Mouse (Mus musculus): ENCODE results near the gene Gemin2. TPM values are rescaled to one million over a fixed set of nuclear protein-coding genes. Genes with fewer than 3 reads are reported as not detected.

Gene Gemin2
- total RNA-seq, 1 experiment, result 24.5 TPM

GRCm38 (mm10) chr12:59010482-59010881 is 2.7 kb upstream of the Gemin2 start:
- Histone ChIP-seq H3K36me3 (ENCODE audit: control insufficient read depth, insufficient read depth, low read length, poor library complexity, severe bottlenecking) (peaks cover 2% of the 10 kb centered on the region; the same call in 1 of the 2 replicates), H3K4me1 (ENCODE audit: control insufficient read depth in 2 of 2, insufficient read depth in 2 of 2, low read length in 2 of 2, poor library complexity in 1 of 2) (0 out of 4 replicates have a peak, but pooled peaks cover 0 to 3% of the 10 kb centered on the region in 2 experiments), H3K9me3 (ENCODE audit: control insufficient read depth, insufficient read depth, low read depth, low read length) (no peaks in the 10 kb centered on the region), H3K27ac (ENCODE audit: insufficient read depth, low read depth, low read length, poor library complexity, severe bottlenecking) (no peak overlapping the region), H3K9ac (ENCODE audit: insufficient read depth, low read depth, low read length, poor library complexity, severe bottlenecking) (no peak overlapping the region), H3K4me3 (ENCODE audit: insufficient read depth in 1 of 2, low read depth in 1 of 2, low read length in 2 of 2, poor library complexity in 1 of 2, severe bottlenecking in 1 of 2) (no peak overlapping the region)
- TF ChIP-seq CHD2 (IDR thresholded peaks at IDR 0.05; ENCODE audit: low read depth, low read length), result no peak
- no peak for TF ChIP-seq ZC3H11A (IDR thresholded peaks at IDR 0.05; ENCODE audit: borderline replicate concordance, low read depth, low read length)
- no peak for TF ChIP-seq HCFC1 (IDR thresholded peaks at IDR 0.05; ENCODE audit: borderline replicate concordance, insufficient read depth, low read length)
- no peak for TF ChIP-seq ZNF384 (IDR thresholded peaks at IDR 0.05; ENCODE audit: low read depth, low read length)
- TF ChIP-seq MAFK (IDR thresholded peaks at IDR 0.05; ENCODE audit: insufficient read depth, low read depth, low read length), result no peak
- DNase-seq (ENCODE audit: low read depth, low spot score), result no peak
- in situ Hi-C loops (cut with MboI; ENCODE audit: low sequenced_read_pairs in 2 of 2, unreplicated experiment in 2 of 2), result no loop called here

GRCm38 (mm10) chr12:59011275-59011843 is 1.8 kb upstream of the Gemin2 start:
- Histone ChIP-seq H3K4me1 (ENCODE audit: control insufficient read depth in 2 of 2, insufficient read depth in 2 of 2, low read length in 2 of 2, poor library complexity in 1 of 2) (0 out of 4 replicates have a peak, but pooled peaks cover 0 to 3% of the 10 kb centered on the region in 2 experiments), H3K36me3 (ENCODE audit: control insufficient read depth, insufficient read depth, low read length, poor library complexity, severe bottlenecking) (peaks cover 4% of the 10 kb centered on the region; the same call in 1 of the 2 replicates), H3K9me3 (ENCODE audit: control insufficient read depth, insufficient read depth, low read depth, low read length) (no peaks in the 10 kb centered on the region), H3K27ac (ENCODE audit: insufficient read depth, low read depth, low read length, poor library complexity, severe bottlenecking) (no peak overlapping the region), H3K4me3 (ENCODE audit: insufficient read depth in 1 of 2, low read depth in 1 of 2, low read length in 2 of 2, poor library complexity in 1 of 2, severe bottlenecking in 1 of 2) (peak overlapping the region; percentile 76 to 99), H3K9ac (ENCODE audit: insufficient read depth, low read depth, low read length, poor library complexity, severe bottlenecking) (peak overlapping the region; percentile 78)
- peak; percentile 17 for DNase-seq (ENCODE audit: low read depth, low spot score)
- no peak for TF ChIP-seq CHD2 (IDR thresholded peaks at IDR 0.05; ENCODE audit: low read depth, low read length)
- no peak for TF ChIP-seq HCFC1 (IDR thresholded peaks at IDR 0.05; ENCODE audit: borderline replicate concordance, insufficient read depth, low read length)
- no peak for TF ChIP-seq MAFK (IDR thresholded peaks at IDR 0.05; ENCODE audit: insufficient read depth, low read depth, low read length)
- TF ChIP-seq ZC3H11A (IDR thresholded peaks at IDR 0.05; ENCODE audit: borderline replicate concordance, low read depth, low read length), result no peak
- TF ChIP-seq ZNF384 (IDR thresholded peaks at IDR 0.05; ENCODE audit: low read depth, low read length), result no peak
- in situ Hi-C loops (cut with MboI; ENCODE audit: low sequenced_read_pairs in 2 of 2, unreplicated experiment in 2 of 2), result no loop called here

- Histone ChIP-seq H3K36me3 (ENCODE audit: control insufficient read depth, insufficient read depth, low read length, poor library complexity, severe bottlenecking) (peaks cover 3% of the 10 kb centered on the region; the same call in 1 of the 2 replicates), H3K9ac (ENCODE audit: insufficient read depth, low read depth, low read length, poor library complexity, severe bottlenecking) (peak within 1 kb of the TSS; percentile 78), H3K27ac (ENCODE audit: insufficient read depth, low read depth, low read length, poor library complexity, severe bottlenecking) (no peak within 1 kb of the TSS; the same call in 1 of the 2 replicates), H3K4me3 (ENCODE audit: insufficient read depth in 1 of 2, low read depth in 1 of 2, low read length in 2 of 2, poor library complexity in 1 of 2, severe bottlenecking in 1 of 2) (peak within 1 kb of the TSS; percentile 76 to 99), H3K4me1 (ENCODE audit: control insufficient read depth in 2 of 2, insufficient read depth in 2 of 2, low read length in 2 of 2, poor library complexity in 1 of 2) (0 out of 4 replicates have a peak, but pooled peaks cover 0 to 3% of the 10 kb centered on the region in 2 experiments), H3K9me3 (ENCODE audit: control insufficient read depth, insufficient read depth, low read depth, low read length) (no peaks in the 10 kb centered on the region)
- TF ChIP-seq MAFK (IDR thresholded peaks at IDR 0.05; ENCODE audit: insufficient read depth, low read depth, low read length), result no peak
- TF ChIP-seq CHD2 (IDR thresholded peaks at IDR 0.05; ENCODE audit: low read depth, low read length), result peak; percentile 43
- TF ChIP-seq ZC3H11A (IDR thresholded peaks at IDR 0.05; ENCODE audit: borderline replicate concordance, low read depth, low read length), result no peak
- TF ChIP-seq ZNF384 (IDR thresholded peaks at IDR 0.05; ENCODE audit: low read depth, low read length), result no peak
- peak; percentile 62; the same call in 1 of the 2 replicates for TF ChIP-seq HCFC1 (IDR thresholded peaks at IDR 0.05; ENCODE audit: borderline replicate concordance, insufficient read depth, low read length)
- in situ Hi-C loops (cut with MboI; ENCODE audit: low sequenced_read_pairs in 2 of 2, unreplicated experiment in 2 of 2), result no loop called here
- DNase-seq (ENCODE audit: low read depth, low spot score), result peak; percentile 99
Observed at GRCm38 (mm10) chr12:59011844-59012709, 1.1 kb upstream of the Gemin2 start, which contains the start of gene Sec23a. Gene Sec23a, minus strand, starts transcription at chr12:59012017.

DNA sequence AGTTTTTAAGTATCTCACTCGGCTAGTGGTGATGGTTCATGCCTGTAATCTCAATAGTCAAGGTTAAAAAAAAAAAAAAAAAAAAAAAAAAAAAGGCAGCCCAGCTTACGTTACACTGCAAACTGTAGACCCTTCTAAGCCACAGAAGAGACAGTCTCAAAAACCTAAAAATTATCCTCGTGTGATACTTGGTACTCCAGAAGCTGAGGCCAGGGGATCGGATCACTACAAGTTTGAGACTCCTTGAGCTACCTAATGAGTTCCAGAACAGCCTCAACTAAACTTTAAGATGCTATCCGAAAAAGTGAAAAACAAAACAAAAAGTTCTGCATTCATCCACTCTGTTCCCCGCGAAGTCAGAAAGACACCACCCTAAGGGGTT is 492 bp upstream of the Gemin2 start:
- in situ Hi-C loops (cut with MboI; ENCODE audit: low sequenced_read_pairs in 2 of 2, unreplicated experiment in 2 of 2), result no loop called here
- Histone ChIP-seq H3K4me1 (ENCODE audit: control insufficient read depth in 2 of 2, insufficient read depth in 2 of 2, low read length in 2 of 2, poor library complexity in 1 of 2) (0 out of 4 replicates have a peak, but pooled peaks cover 0 to 3% of the 10 kb centered on the region in 2 experiments), H3K9me3 (ENCODE audit: control insufficient read depth, insufficient read depth, low read depth, low read length) (no peaks in the 10 kb centered on the region), H3K36me3 (ENCODE audit: control insufficient read depth, insufficient read depth, low read length, poor library complexity, severe bottlenecking) (peaks cover 8% of the 10 kb centered on the region), H3K9ac (ENCODE audit: insufficient read depth, low read depth, low read length, poor library complexity, severe bottlenecking) (peak overlapping the region; percentile 48; the same call in 1 of the 2 replicates), H3K27ac (ENCODE audit: insufficient read depth, low read depth, low read length, poor library complexity, severe bottlenecking) (no peak overlapping the region; the same call in 1 of the 2 replicates), H3K4me3 (ENCODE audit: insufficient read depth in 1 of 2, low read depth in 1 of 2, low read length in 2 of 2, poor library complexity in 1 of 2, severe bottlenecking in 1 of 2) (peak overlapping the region; percentile 54 to 96)
- TF ChIP-seq ZNF384 (IDR thresholded peaks at IDR 0.05; ENCODE audit: low read depth, low read length), result peak; percentile 88
- TF ChIP-seq HCFC1 (IDR thresholded peaks at IDR 0.05; ENCODE audit: borderline replicate concordance, insufficient read depth, low read length), result no peak
- no peak for DNase-seq (ENCODE audit: low read depth, low spot score)
